Mouse (Mus musculus) kidney, adult 2 months (tissue): Measurements from ENCODE around the gene Sec16b. TPM values are rescaled to one million over a fixed set of nuclear protein-coding genes. Genes with fewer than 3 reads are reported as not detected.

Source experiments
- DNase-seq: peaks from one replicate; pipeline ENCODE4 v3.0.0; 2021
- H3K27ac ChIP-seq: fragments of 200-500 bp; 2 replicates; pipeline ENCODE4 v1.5.1; 2012; ENCODE audit warnings: low read depth, low read length, control low read depth, inconsistent platforms; ENCODE audit not compliant: insufficient read depth
- H3K27me3 ChIP-seq: fragments of 200-500 bp; replicated peaks from 2 replicates; pipeline ENCODE4 v1.6.1; 2012; ENCODE audit warnings: mild to moderate bottlenecking, moderate library complexity, low read length, inconsistent platforms; ENCODE audit not compliant: control insufficient read depth, insufficient read depth
- H3K36me3 ChIP-seq: fragments of 200-500 bp; 2 replicates; pipeline ENCODE4 v1.6.1; 2012; ENCODE audit warnings: mild to moderate bottlenecking, moderate library complexity, low read length, inconsistent platforms; ENCODE audit not compliant: control insufficient read depth, insufficient read depth
- H3K4me1 ChIP-seq: fragments of 200-500 bp; 2 replicates; pipeline ENCODE4 v1.6.1; 2011; ENCODE audit warnings: low read length; ENCODE audit not compliant: control insufficient read depth, insufficient read depth
- H3K4me3 ChIP-seq: fragments of 200-500 bp; 2 replicates; pipeline ENCODE4 v1.5.1; 2011; ENCODE audit warnings: mild to moderate bottlenecking, low read depth, low read length, control low read depth; ENCODE audit not compliant: insufficient read depth
- CTCF ChIP-seq: fragments of 200-500 bp; conservative IDR thresholded peaks from 2 replicates; pipeline ENCODE4 v1.5.1; 2011; ENCODE audit warnings: low read depth, mild to moderate bottlenecking, control low read depth, low read length, moderate library complexity, mixed read lengths; ENCODE audit not compliant: insufficient read depth, insufficient read length
- POLR2A ChIP-seq: fragments of 200-500 bp; IDR thresholded peaks from one replicate; pipeline ENCODE4 v1.6.1; 2011; ENCODE audit warnings: low read depth, low read length, control low read depth
- WGBS: fragments of 180-500 bp; shearing (Covaris S2); methylation state at CpG from one replicate; pipeline ENCODE4 v1.1.7; 2018; 5-methylcytosine and 5-hydroxymethylcytosine counted together
- polyA plus RNA-seq: library from polyadenylated mRNA; depleted of rRNA; stranded (reverse); fragments of >200 nt; gene quantifications from 2 replicates; pipeline ENCODE4 v1.2.3, GENCODE M21; 2012; rRNA removed

The Sec16b gene
- polyA plus RNA-seq = 2.4 and 2.9 TPM in 2 replicates

DNA sequence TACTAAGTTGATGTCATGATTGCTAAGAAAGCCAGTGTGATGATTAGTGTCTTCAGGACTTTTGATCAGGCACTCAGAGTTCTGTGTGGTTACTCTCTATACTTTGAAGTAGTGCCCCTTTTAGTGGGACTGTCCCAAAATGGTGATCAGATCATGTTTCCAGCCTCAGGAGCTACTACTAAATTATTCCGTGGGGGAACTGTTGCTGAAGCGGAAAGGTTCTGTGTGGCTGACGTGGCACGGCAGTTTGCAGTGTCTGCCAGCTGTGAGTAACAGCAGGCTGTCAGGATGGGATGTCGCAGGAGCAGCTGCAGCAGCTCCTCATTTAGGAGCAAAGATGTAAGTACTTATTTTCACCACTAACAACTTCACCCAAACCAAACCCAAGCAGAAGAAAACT is at the start of gene Sec16b:
Gene Sec16b (plus strand): TSS at position 207 of the 400 bp plus-strand sequence.
- 40% methylated on average over 5 of the region's 5 CpGs for WGBS
- no peak within 1 kb of the TSS for H3K4me3 ChIP-seq
- TF ChIP-seq CTCF (no peak), POLR2A (no peak)
- peak; percentile 10 for DNase-seq
- H3K4me1 ChIP-seq = no peaks in the 10 kb centered on the region
- H3K36me3 ChIP-seq = no peaks in the 10 kb centered on the region
- H3K27me3 ChIP-seq = no peaks in the 10 kb centered on the region
- no peak within 1 kb of the TSS for H3K27ac ChIP-seq

DNA sequence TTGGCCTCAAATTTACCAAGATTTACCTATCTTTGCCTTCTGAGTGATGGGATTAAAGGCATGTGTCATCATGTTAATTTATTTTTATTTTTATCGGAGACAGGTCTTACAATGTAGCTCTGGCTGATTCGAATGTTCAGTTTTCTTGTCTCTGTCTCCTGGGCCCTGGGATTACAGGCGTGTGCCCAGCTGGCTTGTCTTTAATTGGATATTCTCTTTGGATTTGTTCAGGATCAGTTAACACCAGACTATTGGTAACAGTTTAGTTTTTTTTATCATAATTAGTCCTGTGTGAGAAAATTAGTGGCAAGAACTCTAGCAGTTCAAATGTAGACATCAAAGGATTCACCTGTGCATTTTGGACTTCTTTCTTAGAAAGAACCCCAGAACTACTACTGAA is 48.7 kb upstream of the Sec16b start:
- DNase-seq = peak; percentile 70
- Histone ChIP-seq H3K36me3 (peaks cover 3% of the 10 kb centered on the region), H3K4me3 (no peak overlapping the region), H3K27me3 (no peaks in the 10 kb centered on the region), H3K4me1 (peaks cover 12% of the 10 kb centered on the region), H3K27ac (peak overlapping the region; percentile 93)
- TF ChIP-seq CTCF = no peak
- no peak for TF ChIP-seq POLR2A
- WGBS = 60% methylated on average over 3 of the region's 3 CpGs

DNA sequence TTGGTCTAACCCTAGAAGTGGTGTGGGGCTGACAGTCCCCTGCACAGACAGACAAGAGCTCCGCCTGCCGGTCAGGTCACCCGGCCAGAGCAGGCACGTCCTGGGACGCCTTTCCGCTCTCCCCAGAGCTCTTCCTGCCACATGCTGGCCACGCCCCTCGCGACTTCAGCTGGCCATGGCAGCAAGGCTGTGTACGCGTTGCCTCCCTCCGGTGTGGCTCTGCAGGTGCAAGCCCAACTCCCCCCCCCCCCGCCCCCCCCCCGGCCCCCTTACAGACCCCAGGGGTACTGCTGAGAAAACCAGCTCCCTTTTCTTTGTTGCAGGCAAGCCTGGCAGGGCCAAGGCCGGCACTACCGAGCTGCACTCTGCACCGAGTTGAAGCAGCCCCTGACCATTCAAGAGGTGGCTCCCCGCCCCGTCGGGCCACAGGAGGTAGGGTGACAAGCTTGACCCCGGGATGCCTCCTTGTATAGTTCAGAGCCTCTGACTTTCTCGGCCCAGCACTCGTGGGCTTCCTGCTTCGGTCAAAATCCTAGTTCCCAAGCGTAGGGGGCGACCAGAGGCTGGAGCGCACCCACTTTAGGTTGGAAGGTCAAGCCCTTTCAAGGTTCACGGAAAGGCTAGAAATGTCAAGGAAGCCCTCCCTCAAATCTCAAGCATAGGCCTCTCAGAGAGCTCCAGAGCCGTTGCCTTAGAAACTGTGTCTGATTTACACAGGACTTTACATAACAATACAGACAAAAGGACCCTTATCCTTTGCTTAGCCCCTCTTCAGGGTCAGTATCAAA is 47.9 kb upstream of the Sec16b start, which contains the start of gene Cryzl2:
Gene Cryzl2 (plus strand): TSS at position 157 of the 788 bp plus-strand sequence.
- peak; percentile 94 for DNase-seq
- Histone ChIP-seq H3K27me3 (no peaks in the 10 kb centered on the region), H3K27ac (peak within 1 kb of the TSS; percentile 93), H3K36me3 (peaks cover 3% of the 10 kb centered on the region), H3K4me3 (peak within 1 kb of the TSS; percentile 58), H3K4me1 (peaks cover 12% of the 10 kb centered on the region)
- TF ChIP-seq CTCF (peak; percentile 88), POLR2A (peak; percentile 55)
- 6% methylated on average over 29 of the region's 29 CpGs for WGBS

DNA sequence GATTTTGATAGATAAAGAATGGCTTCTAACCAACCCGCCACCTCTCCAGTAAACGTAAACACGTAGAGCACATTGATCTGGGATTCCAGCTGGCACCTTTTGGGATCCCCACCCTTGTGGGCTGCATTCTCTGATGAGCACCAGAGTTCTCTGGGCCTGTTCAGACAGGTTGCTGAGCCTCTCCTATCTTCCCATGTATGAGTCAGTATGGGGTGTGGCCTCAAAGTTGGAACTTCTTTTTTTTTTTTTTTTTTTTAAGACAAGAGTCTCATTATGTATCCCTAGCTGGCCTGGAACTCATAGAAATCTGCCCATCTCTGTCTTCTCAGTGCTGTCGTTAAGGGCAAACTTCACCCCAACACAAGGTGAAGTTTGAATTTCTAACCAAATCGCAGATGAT is 46.6 kb upstream of the Sec16b start:
- TF ChIP-seq POLR2A (no peak), CTCF (no peak)
- Histone ChIP-seq H3K27me3 (no peaks in the 10 kb centered on the region), H3K4me1 (peaks cover 12% of the 10 kb centered on the region), H3K27ac (no peak overlapping the region; the same call in 1 of the 2 replicates), H3K36me3 (peaks cover 3% of the 10 kb centered on the region), H3K4me3 (no peak overlapping the region)
- 87% methylated on average over 5 of the region's 5 CpGs for WGBS
- no peak for DNase-seq

DNA sequence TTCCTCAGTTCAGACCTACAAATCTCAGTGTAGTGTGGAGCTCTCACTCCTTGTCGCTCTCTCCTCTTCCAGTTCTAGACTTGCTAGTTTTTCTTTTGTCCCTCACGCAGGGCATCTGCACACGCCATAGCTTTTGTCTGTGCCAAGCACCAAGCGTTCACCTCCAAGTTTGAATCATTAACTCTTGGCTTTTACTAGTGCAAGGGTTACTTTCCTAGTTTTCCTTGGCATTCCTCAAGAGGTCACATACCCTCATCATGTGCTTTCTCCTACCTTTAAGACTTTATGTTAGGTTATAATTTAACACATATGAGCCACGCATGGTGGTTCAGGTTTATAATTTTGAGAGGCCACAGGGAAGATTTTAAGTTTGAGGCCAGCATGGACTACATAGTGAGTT is 45.3 kb upstream of the Sec16b start:
- peak; percentile 83 for DNase-seq
- no peak for TF ChIP-seq POLR2A
- TF ChIP-seq CTCF = no peak

DNA sequence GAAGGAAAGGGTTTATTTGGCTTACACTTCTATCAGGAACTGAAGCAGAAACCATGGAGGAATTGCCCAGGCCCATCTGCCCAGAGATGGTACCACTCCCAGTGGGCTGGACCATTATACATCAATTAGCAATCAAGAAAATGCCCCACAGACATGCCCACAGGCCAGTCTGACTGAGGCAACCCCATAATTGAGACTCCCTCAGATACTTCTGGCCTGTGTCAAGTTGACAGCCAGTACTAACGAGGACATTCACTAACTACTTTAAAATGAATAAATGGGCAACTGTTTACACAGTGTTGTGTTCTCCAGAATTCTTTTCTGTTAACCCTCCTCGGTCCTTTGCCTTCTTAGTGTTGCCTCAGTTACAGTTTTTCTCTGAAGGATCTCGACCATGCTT is 44.2 kb upstream of the Sec16b start:
- peaks cover 3% of the 10 kb centered on the region for H3K36me3 ChIP-seq
- no peak for DNase-seq
- H3K4me1 ChIP-seq = peaks cover 10% of the 10 kb centered on the region
- 73% methylated on average over 3 of the region's 3 CpGs for WGBS
- no peak overlapping the region for H3K4me3 ChIP-seq
- TF ChIP-seq POLR2A (no peak), CTCF (no peak)
- H3K27me3 ChIP-seq = no peaks in the 10 kb centered on the region
- no peak overlapping the region for H3K27ac ChIP-seq

More for the DNA sequence above, 45.3 kb upstream of the Sec16b start:
- Histone ChIP-seq H3K4me1 (peaks cover 12% of the 10 kb centered on the region), H3K36me3 (peaks cover 3% of the 10 kb centered on the region), H3K27me3 (no peaks in the 10 kb centered on the region), H3K27ac (peak overlapping the region; percentile 98), H3K4me3 (no peak overlapping the region)
- WGBS = 53% methylated on average over 5 of the region's 5 CpGs

DNA sequence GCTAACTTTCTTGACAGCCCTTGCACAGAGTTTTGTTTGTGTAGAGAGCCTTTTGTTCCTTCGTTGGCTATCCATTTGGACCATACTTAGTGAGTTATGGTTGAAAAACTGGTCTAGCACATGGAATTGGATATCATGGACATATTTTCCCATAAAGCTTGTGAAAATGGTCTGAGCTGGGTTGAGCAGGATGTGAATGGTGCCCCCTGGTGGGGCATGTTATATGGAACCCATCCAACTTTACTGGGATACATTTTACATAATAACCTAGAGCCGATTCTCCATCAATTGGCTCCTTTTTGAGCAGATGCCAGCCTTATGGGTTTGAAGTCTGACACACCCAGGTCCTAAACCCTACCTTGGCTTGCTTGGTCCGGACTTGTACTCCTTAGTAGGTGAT is 41.3 kb upstream of the Sec16b start:
- Histone ChIP-seq H3K27ac (no peak overlapping the region), H3K36me3 (peaks cover 3% of the 10 kb centered on the region), H3K4me3 (no peak overlapping the region), H3K4me1 (peaks cover 4% of the 10 kb centered on the region), H3K27me3 (no peaks in the 10 kb centered on the region)
- peak; percentile 76 for DNase-seq
- peak; percentile 48 for TF ChIP-seq CTCF
- TF ChIP-seq POLR2A = no peak
- 77% methylated on average over 3 of the region's 3 CpGs for WGBS
